Mouse (Mus musculus): ENCODE data around the gene Mcub.

The Mcub gene

DNA sequence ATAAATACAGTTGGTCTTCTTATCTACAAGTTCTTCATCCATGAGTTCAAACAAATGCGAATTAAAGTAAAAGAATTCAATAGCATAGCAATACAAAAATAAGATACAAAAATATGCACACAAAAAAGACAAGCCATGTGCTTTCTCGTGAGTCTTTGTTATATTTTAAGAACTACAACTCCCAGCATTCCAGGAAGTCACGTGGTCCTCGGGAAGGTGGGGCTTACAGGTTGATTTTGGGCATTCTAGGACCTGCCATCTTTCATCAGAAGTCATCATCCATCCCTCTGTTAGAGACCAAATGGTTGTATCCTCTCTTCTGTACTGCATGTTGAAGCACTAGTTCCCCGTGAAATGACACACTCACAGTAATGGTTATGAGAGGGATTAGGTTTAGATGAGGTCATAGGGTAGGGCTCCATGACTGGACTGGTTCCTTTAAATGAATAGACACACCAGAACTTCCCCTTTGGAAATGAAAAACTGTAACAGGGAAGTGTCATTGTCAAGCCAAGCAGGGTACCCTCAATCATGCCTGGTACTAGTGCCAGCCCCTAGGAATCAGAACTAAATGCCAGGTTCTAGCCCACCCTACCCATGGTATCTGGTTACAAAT, 20.7 kb downstream of the Mcub start:
- DNase-seq (ENCODE audit: low spot score in 2 of 2), result no peak

DNA sequence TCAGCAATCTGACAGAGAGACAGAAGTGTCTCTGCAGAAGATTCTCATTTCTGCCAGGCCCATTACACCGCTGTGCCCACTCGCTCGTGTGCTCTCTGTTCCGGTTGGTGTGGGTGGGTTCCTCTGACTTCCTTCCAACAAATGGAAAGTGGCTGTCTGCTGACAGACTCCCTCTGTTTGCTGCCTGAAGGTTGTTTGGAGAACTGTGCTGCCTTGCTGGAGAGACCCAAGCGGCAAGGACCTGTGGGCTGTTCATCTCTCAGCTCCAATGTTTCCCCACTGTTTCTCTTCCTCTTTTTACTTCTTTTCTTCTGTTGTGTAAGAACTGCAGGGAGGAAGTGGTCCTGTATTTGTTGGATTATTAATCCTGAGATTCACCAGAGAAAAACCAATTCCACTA, 21.6 kb downstream of the Mcub start:
- DNase-seq (ENCODE audit: low spot score in 2 of 2), result peak in 1 of 2 experiments; percentile 60

DNA sequence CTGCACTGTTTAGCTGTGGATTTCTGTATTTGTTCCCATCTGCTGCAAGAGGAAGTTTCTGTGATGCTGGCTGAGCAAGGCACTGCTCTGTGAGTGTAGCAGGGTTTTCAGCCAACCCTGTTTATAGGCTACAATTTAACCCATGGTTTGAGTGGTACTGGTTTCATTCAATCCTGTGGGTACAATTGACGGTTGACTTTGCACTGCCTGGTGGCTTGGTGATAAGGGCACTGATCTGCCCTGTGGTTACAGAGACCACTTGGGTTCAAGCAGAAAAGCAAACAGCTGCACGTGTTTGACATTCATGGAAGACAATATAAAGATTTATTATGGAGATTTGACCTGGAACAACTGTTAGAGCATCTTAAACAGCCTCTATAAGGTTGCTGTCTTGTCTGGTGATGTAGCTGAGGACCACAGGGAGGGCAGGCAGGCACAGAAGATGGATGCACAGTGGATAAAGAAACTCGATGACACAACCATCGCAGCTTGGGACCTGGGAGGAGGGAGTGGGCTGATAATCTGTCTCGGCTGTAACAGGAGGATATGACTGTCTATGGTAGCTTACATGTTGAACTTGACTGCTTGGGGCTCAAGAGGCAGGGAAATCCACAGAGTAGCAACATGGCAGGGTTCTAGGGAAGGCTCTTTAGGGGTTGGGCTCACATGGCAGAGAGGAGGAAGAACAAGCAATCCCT, 23.6 kb downstream of the Mcub start:
- no peak for DNase-seq (ENCODE audit: low spot score in 2 of 2)

DNA sequence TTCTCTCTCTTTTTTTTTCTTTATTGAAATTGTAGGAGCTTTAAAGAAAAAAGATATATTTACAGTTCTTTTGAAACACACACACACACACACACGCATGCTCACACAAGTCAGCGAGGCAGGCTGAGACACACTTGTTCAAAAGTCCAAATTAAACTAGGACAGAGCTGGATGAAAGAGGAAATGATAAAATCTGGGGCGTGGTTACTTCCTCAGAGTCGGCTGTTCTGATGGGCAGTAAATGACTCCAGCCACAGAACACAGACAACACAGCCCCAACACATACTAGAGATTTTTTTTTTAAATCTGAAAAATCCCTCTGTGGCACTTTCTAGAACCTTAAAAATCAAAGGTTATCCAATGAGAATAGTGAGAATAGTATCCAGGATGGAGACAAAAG, 26.2 kb downstream of the Mcub start:
- no peak for DNase-seq (ENCODE audit: low spot score in 2 of 2)

DNA sequence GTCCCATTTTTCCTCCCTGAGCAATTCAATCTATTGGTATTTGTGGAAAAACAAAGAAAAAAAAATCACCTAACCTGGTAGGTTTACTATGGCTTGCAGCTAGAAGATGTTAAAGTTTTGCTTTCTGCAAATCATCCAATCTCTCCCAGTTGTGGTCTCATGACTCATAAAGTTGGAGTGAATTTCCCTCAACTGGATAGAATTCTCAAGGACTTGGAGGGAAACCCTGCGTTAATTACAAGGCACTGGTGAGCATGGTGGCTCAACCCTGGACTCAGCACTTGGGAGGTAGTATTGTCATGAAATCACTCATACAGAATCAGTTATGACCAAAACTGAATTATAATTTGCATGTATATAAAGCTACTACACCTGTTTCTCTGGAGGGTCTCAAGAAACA, 28.7 kb downstream of the Mcub start:
- no peak for DNase-seq (ENCODE audit: low spot score in 2 of 2)

DNA sequence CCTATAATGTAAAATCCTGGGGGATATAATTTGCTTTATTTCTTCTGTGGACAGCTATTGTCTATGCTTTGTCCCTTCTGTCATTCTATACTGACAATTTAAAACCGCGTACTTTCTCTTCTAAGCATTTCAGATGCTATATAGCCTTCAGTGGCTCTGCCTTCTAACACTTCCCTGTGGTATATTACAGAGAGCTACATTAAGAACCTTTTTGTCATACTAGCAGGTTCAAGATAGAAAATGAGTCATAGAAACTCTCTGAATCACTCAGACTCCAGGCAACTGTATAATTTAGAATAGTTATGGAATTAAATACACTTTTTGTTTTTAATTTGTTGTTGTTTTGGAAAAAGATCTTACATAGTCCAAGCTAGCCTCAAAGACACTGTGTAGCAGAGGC, 29.2 kb downstream of the Mcub start:
- DNase-seq (ENCODE audit: low spot score in 2 of 2), result no peak

DNA sequence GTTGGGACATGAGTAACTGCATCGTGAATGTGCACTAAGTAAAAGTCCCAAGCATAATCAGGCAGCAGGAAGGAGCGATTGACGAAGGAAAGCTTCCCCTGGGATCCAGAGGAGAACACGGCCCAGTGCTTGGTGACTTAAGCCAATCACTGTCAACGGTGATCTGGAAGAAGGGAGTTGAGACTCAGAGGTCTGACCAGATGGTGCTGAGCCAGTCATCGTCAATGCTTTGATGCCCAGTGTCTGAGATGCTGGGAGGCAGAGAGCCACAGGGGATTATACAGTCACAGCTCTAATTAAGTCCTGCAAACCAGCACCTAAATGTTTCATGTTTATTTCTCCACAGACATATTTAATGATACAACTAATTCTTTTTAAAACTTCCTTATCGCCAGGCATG, 30.9 kb downstream of the Mcub start:
- no peak for DNase-seq (ENCODE audit: low spot score in 2 of 2)

DNA sequence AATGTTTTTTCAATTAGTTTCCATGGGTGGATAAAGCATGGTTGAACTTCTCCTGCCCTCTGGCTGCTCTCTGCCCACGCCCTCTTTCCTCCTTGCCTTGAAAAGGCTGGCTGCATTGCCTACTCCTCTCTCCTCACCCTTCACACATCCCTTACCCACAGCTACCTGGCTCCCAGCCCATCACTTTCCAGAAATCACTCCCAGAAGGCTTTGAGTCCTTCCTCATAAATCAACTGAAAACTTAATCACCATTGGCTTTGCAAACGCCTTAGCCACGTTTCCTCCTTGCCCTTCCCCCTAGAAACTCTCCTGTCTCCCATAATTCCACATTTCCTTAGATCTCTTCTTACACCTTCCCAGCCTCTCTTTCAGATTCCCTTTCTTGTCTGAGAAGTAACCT, 32.2 kb downstream of the Mcub start:
- DNase-seq (ENCODE audit: low spot score in 2 of 2), result no peak

DNA sequence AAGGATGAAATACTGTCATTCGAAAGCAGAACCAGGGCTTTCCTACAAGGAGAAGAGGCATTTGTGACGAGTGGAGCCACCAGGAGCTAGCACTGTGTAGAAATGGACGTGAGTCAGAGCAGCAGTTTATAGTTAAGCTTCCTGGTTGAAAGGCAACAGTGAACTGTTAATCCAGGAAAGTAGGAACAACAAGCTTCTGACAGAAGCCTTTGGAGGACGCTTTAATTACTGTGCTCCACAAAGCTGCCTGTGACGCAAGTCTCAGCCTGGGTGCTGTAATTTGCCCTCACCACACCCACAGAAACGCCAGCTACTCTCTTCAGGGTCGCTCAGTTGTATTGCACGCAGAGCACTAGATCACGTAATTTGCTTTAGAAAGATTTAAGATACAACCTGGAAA, 33.4 kb downstream of the Mcub start:
- DNase-seq (ENCODE audit: low spot score in 2 of 2), result no peak

DNA sequence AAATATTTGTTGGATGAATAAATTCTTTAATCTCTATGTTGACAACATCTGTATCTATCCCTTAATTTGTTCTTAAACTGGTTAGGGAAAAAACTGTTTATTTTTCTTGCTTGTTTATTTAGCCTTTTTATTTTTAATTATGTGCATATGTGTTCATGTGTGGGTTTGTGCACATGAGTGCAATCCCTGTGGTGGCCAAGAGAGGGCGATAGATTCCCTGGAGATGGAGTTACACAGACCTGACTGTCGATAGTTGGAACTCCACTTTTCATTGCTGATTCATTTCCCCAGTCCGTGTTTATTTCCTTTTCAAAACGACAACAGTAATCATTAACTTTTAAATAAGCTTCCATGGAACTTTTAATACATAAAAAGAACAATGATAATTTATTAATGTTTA, 37.6 kb downstream of the Mcub start:
- no peak for DNase-seq (ENCODE audit: low spot score in 2 of 2)

DNA sequence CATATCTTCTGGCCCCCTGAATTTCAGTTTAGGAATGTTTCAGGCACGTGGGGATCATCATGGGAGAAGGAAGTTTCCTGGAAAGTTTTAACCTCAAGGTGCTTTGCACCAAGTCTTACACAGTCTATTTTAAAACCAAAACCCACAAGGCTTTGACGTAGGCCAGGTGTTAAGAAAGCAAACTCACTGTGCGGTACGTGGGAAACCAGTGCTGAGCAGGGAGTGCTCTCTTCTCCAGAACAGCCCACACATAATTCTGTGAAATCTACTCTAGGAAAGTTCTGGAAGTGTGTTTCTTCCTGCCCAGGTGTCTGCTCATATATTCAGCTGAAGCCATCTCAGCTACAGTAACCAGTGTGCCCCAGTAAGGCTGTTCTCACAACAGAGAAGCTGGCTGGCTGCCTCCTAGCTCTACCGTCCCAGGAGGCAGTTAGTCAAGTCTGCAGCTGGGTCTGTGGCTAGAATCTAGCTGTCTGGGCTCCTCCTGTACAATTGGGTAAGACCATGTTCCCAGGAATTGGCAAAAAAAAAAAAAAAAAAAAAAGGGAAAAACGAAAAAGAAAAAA, 39.7 kb downstream of the Mcub start:
- DNase-seq (ENCODE audit: low spot score in 2 of 2), result peak; percentile 19 to 42

DNA sequence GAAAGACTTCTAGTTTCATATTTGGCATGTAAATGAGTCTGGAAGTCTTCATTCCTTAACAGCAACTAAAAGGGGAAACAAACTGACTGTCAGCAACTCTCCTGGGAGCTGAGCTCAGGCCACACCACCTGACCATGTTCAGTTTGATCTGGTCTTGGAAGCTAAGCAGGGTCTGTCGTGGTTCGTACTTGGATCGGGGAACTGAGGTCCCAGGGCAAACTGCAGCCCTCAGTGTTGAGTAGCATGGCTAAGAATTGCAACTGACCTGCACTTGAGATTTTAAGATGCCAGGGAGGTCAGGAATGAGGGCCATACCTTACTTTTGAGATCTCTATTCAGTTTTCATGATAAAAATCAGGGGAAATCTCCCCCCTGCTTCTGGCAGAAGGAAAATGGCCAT, 44.1 kb downstream of the Mcub start:
- DNase-seq (ENCODE audit: low spot score in 2 of 2), result no peak

DNA sequence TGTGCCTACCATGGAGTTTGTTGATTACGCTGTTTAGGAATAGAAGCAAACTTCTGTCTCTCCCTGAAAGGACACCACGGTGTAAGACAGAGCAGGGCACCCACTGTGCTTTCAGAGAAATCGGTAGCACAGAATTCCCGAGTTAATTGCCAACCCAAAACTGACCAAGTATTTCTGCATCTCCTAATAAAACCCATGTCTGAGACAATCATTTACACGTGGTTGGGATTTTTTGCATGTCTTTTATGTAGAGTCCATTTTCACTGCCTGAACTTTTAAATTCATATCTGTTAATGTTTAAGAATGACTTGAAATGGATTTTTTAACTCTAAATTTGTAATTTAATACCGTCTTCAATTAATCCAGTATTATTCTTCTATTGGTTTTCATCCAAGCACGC, 46.4 kb downstream of the Mcub start:
- DNase-seq (ENCODE audit: low spot score in 2 of 2), result no peak

DNA sequence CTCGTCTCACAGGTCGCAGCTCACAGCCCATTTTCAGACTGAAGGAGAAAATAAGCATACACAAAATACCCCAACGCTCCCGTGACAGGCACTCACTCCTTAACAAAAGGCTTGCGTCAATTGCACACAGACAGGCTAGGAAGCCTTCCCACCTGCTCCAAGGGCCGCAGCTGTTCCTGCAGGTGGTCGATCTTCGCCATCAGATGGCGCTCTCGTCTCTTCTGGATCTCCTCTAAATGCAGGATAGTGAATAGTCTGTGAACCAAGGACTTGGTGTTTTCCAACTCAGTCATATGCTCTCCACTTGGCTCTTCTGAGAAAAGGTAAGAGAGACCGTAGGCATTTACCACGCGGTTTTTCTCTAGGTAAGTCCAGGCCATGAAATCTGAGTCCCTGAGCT, 51.6 kb downstream of the Mcub start:
- DNase-seq (ENCODE audit: low spot score in 2 of 2), result peak; percentile 56 to 74

DNA sequence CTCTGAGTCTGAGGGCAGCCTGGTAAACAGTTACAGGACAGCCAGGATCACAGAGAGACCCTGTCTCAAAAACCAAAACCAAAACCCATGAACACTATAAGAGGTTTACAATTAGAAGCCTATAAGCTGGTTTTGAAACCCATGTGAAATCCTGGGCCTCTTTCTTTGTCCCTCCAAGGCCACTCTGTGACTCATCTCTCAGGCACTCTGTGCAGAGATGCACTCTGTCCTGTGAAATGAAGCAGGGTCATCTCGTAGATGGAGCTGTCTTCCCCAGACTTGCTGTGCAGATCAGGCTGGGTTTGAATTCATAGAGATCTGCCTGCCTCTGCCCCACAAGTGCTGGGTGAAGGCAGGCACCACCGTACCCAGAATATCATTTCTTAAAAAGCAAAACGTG, 52.6 kb downstream of the Mcub start:
- DNase-seq (ENCODE audit: low spot score in 2 of 2), result no peak

DNA sequence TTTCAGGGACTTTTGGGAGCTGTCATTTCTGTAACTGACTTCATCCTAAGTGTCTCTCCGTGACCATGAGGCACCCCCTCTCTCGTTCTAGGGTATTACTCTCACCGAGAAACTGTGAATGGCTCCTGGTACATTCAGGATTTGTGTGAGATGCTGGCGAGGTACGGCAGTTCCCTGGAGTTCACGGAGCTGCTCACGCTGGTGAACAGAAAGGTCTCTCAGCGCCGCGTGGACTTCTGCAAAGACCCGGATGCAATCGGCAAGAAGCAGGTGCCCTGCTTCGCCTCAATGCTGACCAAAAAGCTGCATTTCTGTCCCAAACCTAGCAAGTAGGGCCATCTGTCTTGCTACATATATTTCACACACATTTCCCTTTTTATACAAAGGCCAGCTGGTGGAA, 56.8 kb downstream of the Mcub start:
- DNase-seq (ENCODE audit: low spot score in 2 of 2), result no peak

DNA sequence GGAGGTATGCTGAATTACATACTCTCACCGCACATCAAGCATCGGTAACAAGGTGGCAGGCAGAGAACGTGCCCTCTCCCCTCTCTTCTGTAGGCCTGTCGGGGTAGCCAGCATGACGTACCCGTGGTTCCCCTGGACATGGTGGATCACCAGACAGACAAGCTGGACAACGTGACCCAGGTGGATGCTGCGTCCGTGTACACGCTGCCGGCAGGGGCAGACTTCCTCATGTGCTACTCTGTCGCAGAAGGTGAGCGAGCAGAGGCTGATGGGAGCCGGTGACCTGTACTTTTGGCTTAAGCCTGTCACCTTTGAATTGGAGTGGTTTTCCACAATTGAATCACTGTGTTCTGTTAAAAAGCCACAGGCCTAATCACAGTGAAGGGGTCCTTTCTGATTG, 58.0 kb downstream of the Mcub start:
- DNase-seq (ENCODE audit: low spot score in 2 of 2), result no peak

DNA sequence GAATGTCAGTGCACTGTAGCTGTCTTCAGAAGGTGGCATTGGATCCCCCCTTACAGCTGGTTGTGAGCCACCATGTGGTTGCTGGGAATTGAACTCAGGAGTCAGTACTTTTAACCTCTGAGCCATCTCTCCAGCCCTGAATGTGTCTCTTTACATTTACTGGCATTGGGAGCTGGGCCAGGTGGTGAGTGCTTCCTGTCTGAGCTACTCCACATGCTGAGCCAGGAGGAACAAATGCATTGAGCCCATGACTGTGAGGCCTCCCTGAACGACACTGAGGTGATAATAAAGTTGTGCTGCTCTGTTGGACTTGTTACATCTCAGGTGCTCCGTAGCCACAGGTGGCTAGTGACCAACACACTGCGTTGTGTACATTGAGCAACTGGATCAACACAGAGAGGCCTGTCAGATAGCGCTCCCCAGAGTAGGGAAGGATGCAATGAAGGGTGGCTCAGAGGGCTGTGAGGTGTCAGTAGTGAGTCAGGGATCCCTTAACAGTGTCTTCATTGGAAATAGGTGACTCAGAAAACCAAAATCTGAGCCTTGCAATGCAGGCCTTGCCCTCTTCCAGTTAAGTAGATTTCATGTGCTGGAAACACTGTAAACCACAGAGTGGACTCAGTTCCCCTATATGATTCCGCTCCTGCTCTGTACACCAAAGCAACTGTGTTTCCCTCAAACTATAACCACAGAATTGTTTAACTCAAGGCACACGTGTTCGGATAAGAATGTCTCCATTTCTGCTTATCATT, 65.4 kb downstream of the Mcub start:
- DNase-seq (ENCODE audit: low spot score in 2 of 2), result no peak

DNA sequence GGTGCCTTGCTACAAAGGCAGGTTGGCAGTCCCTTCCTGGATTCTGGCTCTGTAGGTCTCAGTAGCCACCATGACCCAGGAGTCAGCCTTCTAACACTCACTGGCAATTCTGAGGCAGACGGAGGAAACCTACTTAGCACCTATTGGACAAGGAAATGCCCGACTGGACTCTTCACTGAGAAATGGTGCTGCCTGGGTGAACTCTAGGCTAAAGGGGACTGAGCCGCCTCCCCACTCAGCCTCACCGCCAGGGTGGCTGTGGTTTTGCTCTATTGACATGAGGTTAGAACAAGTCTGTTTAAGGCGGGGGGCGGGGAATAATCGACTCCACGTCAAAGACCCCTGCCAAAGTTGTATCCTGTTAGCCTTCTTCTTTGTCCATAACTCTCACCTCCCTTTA, 66.1 kb downstream of the Mcub start:
- no peak for DNase-seq (ENCODE audit: low spot score in 2 of 2)

DNA sequence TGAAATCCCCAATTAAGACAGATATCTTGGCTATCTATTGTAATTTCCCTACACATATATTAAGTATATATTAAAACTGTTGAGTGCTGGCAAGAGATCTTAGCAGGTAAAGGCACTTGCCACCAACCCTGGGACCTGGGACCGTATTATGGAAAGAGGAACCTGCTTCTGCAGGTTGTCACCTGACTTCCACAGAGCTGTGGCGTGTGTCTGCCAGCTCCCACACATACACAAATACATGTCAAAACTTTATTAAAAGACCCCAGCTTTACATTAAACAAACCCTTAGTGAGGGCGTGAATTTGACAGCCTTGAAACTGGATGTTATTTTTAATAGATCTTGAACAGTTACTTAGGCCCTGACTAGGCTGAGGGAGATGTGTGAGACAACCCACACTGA, 66.6 kb downstream of the Mcub start:
- no peak for DNase-seq (ENCODE audit: low spot score in 2 of 2)

DNA sequence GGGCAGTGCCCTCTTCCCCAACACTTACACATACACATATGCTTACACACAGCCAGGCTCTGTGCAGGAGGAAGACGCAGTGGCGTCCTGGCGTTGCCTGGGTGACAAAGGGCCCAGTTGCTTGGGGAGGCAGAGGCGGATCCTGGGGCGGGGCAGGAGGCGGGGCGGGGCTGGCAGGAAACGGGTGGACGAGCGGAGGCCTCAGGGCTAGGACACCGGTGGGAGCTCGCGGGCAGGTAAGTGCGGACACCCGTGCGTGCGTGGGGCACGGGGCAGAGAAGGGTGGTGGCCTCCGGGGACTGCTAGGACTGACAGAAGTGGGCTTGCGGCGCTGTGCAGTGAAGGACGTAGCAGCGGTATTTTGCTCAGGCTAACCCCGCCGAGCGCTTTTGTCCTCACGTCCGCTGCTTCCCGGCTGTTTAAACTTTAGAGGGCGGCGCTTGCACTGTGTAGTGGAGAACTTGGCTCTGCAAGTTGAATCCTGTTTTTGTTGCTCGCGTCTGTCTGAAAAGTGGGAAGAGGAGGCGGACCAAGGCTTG, 68.7 kb downstream of the Mcub start, which contains the start of gene Casp6:
Gene Casp6 (plus strand): TSS at position 155 of the 539 bp plus-strand sequence.
- DNase-seq (ENCODE audit: low spot score in 2 of 2), result peak; percentile 34 to 37

DNA sequence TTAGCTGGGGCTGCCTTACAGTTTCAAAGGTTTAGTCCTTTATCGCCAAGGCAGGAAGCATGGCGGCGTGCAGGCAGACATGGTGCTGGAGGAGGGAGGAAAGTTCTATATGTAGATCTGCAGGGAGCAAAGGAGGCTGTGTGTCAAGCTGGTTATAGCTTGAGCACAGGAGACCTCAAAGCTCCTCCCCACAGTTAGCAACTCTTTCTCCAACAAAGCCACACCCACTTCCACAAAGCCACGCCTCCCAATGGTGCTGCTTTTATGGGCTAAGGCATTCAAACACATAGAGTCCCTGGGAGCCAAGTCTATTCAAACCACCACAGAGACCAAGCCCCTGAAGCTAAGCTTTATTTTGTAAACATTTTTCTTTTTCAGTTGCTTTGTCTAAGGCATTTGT, 71.1 kb downstream of the Mcub start:
- no peak for DNase-seq (ENCODE audit: low spot score in 2 of 2)

DNA sequence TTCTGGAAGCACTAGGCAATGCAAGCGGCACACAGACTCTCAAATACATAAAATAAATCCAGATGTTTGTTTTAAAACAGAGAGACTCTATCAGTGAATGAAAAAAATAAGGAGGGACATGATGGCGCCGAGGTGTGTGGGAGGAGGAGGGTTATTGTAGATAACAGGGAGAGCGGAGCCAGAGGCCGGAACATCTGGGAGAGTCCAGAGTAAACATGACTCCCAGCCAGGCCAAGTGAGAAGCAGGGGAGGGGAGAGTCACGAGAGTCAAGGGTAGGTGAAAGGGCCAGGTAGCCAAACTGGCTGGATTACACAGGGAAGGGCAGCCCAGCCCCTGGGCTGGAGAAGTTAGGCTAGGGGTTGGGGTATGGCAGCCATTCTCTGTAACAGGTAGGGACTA, 73.4 kb downstream of the Mcub start:
- DNase-seq (ENCODE audit: low spot score in 2 of 2), result no peak
